Mouse (Mus musculus): ENCODE data around the gene Npcd. TPM values are rescaled to one million over a fixed set of nuclear protein-coding genes. Genes with fewer than 3 reads are reported as not detected.

The Npcd gene
- 1.2 and 1.8 TPM in 2 replicates for polyA plus RNA-seq (2012; rRNA removed)

GRCm38 (mm10) chr15:79834130-79834880 is at the start of gene Npcd, which contains the start of gene Cbx6:
Gene Npcd (minus strand): TSS chr15:79834237.
Gene Cbx6 (minus strand): TSS chr15:79834688.

GRCm38 (mm10) chr15:79804352-79805071 is 29.5 kb downstream of the Npcd start, which contains the start of gene Nptxr:
Gene Nptxr (minus strand): TSS chr15:79804766.

GRCm38 (mm10) chr15:79777749-79778148 is 56.3 kb downstream of the Npcd start, which contains the start of gene Dnal4:
Gene Dnal4 (minus strand): TSS chr15:79777849.

GRCm38 (mm10) chr15:79741921-79742705 is 91.9 kb downstream of the Npcd start, which contains the start of gene Sun2:
Gene Sun2 (minus strand): TSS chr15:79742536.

Other genes starting within 250 kb of the Npcd start
- gene Dmc1, start 229.1 kb downstream of the Npcd start, polyA plus RNA-seq (2012; rRNA removed) = 5.2 and 6.8 TPM in 2 replicates
- 27.0 and 29.2 TPM in 2 replicates for gene Fam227a, start 175.3 kb downstream of the Npcd start, polyA plus RNA-seq (2012; rRNA removed)
- 40.1 and 45.6 TPM in 2 replicates for gene Cby1, start 175.0 kb downstream of the Npcd start, polyA plus RNA-seq (2012; rRNA removed)
- gene Tomm22, start 163.4 kb downstream of the Npcd start, polyA plus RNA-seq (2012; rRNA removed) = 105 and 118 TPM in 2 replicates
- gene Josd1, start 146.3 kb downstream of the Npcd start, polyA plus RNA-seq (2012; rRNA removed) = 30.5 and 32.9 TPM in 2 replicates
- gene Gtpbp1, start 143.4 kb downstream of the Npcd start, polyA plus RNA-seq (2012; rRNA removed) = 48.9 and 49.8 TPM in 2 replicates
- gene Sun2, start 91.7 kb downstream of the Npcd start, polyA plus RNA-seq (2012; rRNA removed) = 43.2 and 47.2 TPM in 2 replicates
- gene Dnal4, start 56.4 kb downstream of the Npcd start, polyA plus RNA-seq (2012; rRNA removed) = 79.5 and 84.5 TPM in 2 replicates
- 28.8 and 35.0 TPM in 2 replicates for gene Nptxr, start 29.5 kb downstream of the Npcd start, polyA plus RNA-seq (2012; rRNA removed)
- gene Cbx6, start 451 bp upstream of the Npcd start, polyA plus RNA-seq (2012; rRNA removed) = 67.3 and 71.7 TPM in 2 replicates
- 7.2 and 8.8 TPM in 2 replicates for gene Apobec3, start 57.4 kb upstream of the Npcd start, polyA plus RNA-seq (2012; rRNA removed)
- gene Cbx7, start 136.9 kb upstream of the Npcd start, polyA plus RNA-seq (2012; rRNA removed) = 12.1 and 13.0 TPM in 2 replicates
- 10.8 and 12.8 TPM in 2 replicates for gene Pdgfb, start 180.7 kb upstream of the Npcd start, polyA plus RNA-seq (2012; rRNA removed)